Mouse (Mus musculus) testis, adult 2 months (tissue): Measurements from ENCODE around the gene Rfc2.

Experiments used
- CTCF ChIP-seq: fragments of 200-500 bp; IDR thresholded peaks from 2 replicates; pipeline ENCODE4 v1.5.1; 2012; ENCODE audit warnings: low read depth, mild to moderate bottlenecking, inconsistent platforms, low read length, moderate library complexity; ENCODE audit not compliant: control insufficient read depth, insufficient read depth, insufficient replicate concordance
- POLR2A ChIP-seq: fragments of 200-500 bp; IDR thresholded peaks from 2 replicates; pipeline ENCODE4 v1.6.1; 2012; ENCODE audit warnings: low read depth, mild to moderate bottlenecking, inconsistent platforms, low read length, moderate library complexity; ENCODE audit not compliant: control insufficient read depth

DNA sequence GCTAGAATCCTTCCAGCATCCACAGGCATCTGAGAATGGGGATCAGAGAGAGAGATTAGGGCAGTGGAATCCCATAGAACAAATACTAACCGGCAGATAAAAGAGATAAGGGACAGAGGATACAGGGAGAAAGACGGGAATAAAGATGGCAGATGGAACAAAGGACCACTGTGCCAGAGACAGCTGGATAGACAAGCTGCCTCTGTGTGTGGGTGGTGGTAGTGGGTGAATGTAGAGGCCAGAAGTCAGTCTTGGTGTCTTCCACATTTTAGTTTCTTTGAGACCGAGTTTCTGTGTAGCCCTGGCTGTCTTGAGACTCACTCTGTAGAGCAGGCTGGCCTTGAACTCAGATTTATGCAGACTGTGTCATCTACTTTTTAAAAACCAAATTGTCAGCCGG, 34.6 kb downstream of the Rfc2 start:
- TF ChIP-seq CTCF (no peak), POLR2A (no peak)
